Mouse (Mus musculus): ENCODE results near the gene Cox6b2. TPM values are rescaled to one million over a fixed set of nuclear protein-coding genes. Genes with fewer than 3 reads are reported as not detected.

Cox6b2 gene
- 104 and 108 TPM in 2 replicates for polyA plus RNA-seq (2012; rRNA removed)

GRCm38 (mm10) chr7:4752821-4753570, at the start of gene Cox6b2:
Gene Cox6b2, minus strand, starts transcription at chr7:4753094.

GRCm38 (mm10) chr7:4792278-4793212, 39.7 kb upstream of the Cox6b2 start, which contains the start of gene Rpl28:
Gene Rpl28, plus strand, starts transcription at chr7:4792874.

GRCm38 (mm10) chr7:4789436-4789935, 36.6 kb upstream of the Cox6b2 start, which contains the start of gene Tmem238:
Gene Tmem238, minus strand, starts transcription at chr7:4789656.

GRCm38 (mm10) chr7:4782759-4783158, 29.9 kb upstream of the Cox6b2 start, which contains the start of the genes Il11 and Tmem190:
Gene Il11, minus strand, starts transcription at chr7:4782859.
Gene Tmem190, plus strand, starts transcription at chr7:4782937.

GRCm38 (mm10) chr7:4771202-4771601, 18.3 kb upstream of the Cox6b2 start, which contains the start of gene Fam71e2:
Gene Fam71e2, minus strand, starts transcription at chr7:4771302.

GRCm38 (mm10) chr7:4739544-4740275, 13.2 kb downstream of the Cox6b2 start, which contains the start of gene Kmt5c:
Gene Kmt5c, plus strand, starts transcription at chr7:4740115.

GRCm38 (mm10) chr7:4725169-4725568, 27.7 kb downstream of the Cox6b2 start, which contains the start of gene Tmem150b:
Gene Tmem150b, minus strand, starts transcription at chr7:4725249.

Other genes with a start within 250 kb of the Cox6b2 start
- 4.0 and 12.5 TPM in 2 replicates for gene Tnnt1, start 236.7 kb downstream of the Cox6b2 start, polyA plus RNA-seq (2012; rRNA removed)
- 0.36 and 0.44 TPM in 2 replicates for gene Tnni3, start 228.9 kb downstream of the Cox6b2 start, polyA plus RNA-seq (2012; rRNA removed)
- gene Dnaaf3, start 220.6 kb downstream of the Cox6b2 start, polyA plus RNA-seq (2012; rRNA removed), result 0.26 and 0.35 TPM in 2 replicates
- 0.07 and 0.17 TPM in 2 replicates for gene Syt5, start 205.6 kb downstream of the Cox6b2 start, polyA plus RNA-seq (2012; rRNA removed)
- 0.01 TPM in 1 of 2 replicates, not detected in the other for gene Ptprh, start 149.1 kb downstream of the Cox6b2 start, polyA plus RNA-seq (2012; rRNA removed)
- gene Tmem86b, start 121.7 kb downstream of the Cox6b2 start, polyA plus RNA-seq (2012; rRNA removed), result 28.2 and 34.6 TPM in 2 replicates
- 27.4 and 32.4 TPM in 2 replicates for gene Ppp6r1, start 94.1 kb downstream of the Cox6b2 start, polyA plus RNA-seq (2012; rRNA removed)
- gene Hspbp1, start 68.0 kb downstream of the Cox6b2 start, polyA plus RNA-seq (2012; rRNA removed), result 27.9 and 31.5 TPM in 2 replicates
- 0.37 and 0.41 TPM in 2 replicates for gene Brsk1, start 62.5 kb downstream of the Cox6b2 start, polyA plus RNA-seq (2012; rRNA removed)
- 0.30 and 0.32 TPM in 2 replicates for gene Tmem150b, start 27.8 kb downstream of the Cox6b2 start, polyA plus RNA-seq (2012; rRNA removed)
- 68.0 and 81.2 TPM in 2 replicates for gene Kmt5c, start 13.0 kb downstream of the Cox6b2 start, polyA plus RNA-seq (2012; rRNA removed)
- gene Fam71e2, start 18.2 kb upstream of the Cox6b2 start, polyA plus RNA-seq (2012; rRNA removed), result not detected in 2 replicates
- gene Il11, start 29.8 kb upstream of the Cox6b2 start, polyA plus RNA-seq (2012; rRNA removed), result 0.02 TPM in 2 replicates
- gene Tmem190, start 29.8 kb upstream of the Cox6b2 start, polyA plus RNA-seq (2012; rRNA removed), result not detected in 2 replicates
- 6.5 and 7.0 TPM in 2 replicates for gene Tmem238, start 36.6 kb upstream of the Cox6b2 start, polyA plus RNA-seq (2012; rRNA removed)
- 272 and 305 TPM in 2 replicates for gene Rpl28, start 39.8 kb upstream of the Cox6b2 start, polyA plus RNA-seq (2012; rRNA removed)
- 224 and 291 TPM in 2 replicates for gene Ube2s, start 59.5 kb upstream of the Cox6b2 start, polyA plus RNA-seq (2012; rRNA removed)
- 0.01 and 0.02 TPM in 2 replicates for gene Shisa7, start 91.6 kb upstream of the Cox6b2 start, polyA plus RNA-seq (2012; rRNA removed)
- 1.9 and 2.1 TPM in 2 replicates for gene Isoc2b, start 117.2 kb upstream of the Cox6b2 start, polyA plus RNA-seq (2012; rRNA removed)
- gene Isoc2a, start 124.1 kb upstream of the Cox6b2 start, polyA plus RNA-seq (2012; rRNA removed), result 5.9 and 6.6 TPM in 2 replicates
- 0.07 and 0.08 TPM in 2 replicates for gene Gm36210, start 153.4 kb upstream of the Cox6b2 start, polyA plus RNA-seq (2012; rRNA removed)
- 2.6 and 2.8 TPM in 2 replicates for gene Zfp628, start 162.1 kb upstream of the Cox6b2 start, polyA plus RNA-seq (2012; rRNA removed)
- 0.36 and 0.53 TPM in 2 replicates for gene Nat14, start 168.9 kb upstream of the Cox6b2 start, polyA plus RNA-seq (2012; rRNA removed)
- 0.08 and 0.35 TPM in 2 replicates for gene Ssc5d, start 172.7 kb upstream of the Cox6b2 start, polyA plus RNA-seq (2012; rRNA removed)
- not detected in 2 replicates for gene Sbk2, start 211.3 kb upstream of the Cox6b2 start, polyA plus RNA-seq (2012; rRNA removed)
- gene Sbk3, start 218.1 kb upstream of the Cox6b2 start, polyA plus RNA-seq (2012; rRNA removed), result 0.02 TPM in 1 of 2 replicates, not detected in the other
- 6.4 and 7.8 TPM in 2 replicates for gene Zfp579, start 243.1 kb upstream of the Cox6b2 start, polyA plus RNA-seq (2012; rRNA removed)